Mouse (Mus musculus): ENCODE results near the gene Gm20388.

DNA sequence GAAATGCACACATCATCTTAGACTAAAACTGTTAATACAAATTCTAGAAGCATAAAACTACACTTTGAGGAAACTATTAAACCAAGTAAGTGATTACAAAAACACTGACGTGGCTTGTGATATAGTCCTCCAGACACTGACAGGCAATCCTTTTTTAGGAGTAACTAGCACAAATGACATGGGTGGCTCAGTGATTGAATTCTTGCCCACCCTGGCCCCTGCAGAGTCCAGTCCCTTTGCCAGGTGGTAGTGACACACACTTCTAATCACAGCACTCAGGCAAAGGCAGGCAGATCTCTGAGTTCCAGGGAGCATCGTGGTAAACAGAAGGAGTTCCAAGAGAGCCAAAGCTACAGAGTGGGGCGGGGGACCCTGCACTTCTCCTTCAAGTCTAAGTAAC, 3094.7 kb downstream of the Gm20388 start:
- no peak for TF ChIP-seq CTCF (IDR thresholded peaks at IDR 0.05; ENCODE audit: low read depth)
- no peak for TF ChIP-seq EP300 (IDR thresholded peaks at IDR 0.05; ENCODE audit: low read depth)
